Mouse (Mus musculus): ENCODE results near the gene 4930524J08Rik. TPM values are rescaled to one million over a fixed set of nuclear protein-coding genes. Genes with fewer than 3 reads are reported as not detected.

4930524J08Rik gene
- polyA plus RNA-seq, 1 experiment from 2014 or later = 2.8 TPM

DNA sequence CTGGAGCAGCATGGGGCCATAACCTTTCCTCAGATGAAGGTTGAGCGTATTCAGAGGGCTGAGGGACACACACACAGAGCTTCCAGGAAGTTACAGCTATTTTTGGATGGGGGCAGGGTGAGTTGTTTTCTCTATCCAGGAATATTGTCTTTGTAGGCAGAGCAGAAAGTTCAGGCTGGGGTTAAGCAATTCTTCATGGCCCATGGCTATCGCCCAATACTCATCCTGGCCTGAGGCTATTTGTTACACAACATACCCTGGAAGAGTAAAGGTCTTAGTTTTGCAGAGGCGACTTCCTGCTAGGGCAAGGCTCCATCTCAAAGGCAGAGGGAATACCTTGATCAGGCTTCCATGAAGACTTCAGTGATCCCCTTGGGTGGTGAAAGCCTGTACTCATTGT is 15.3 kb downstream of the 4930524J08Rik start:
- H3K9ac ChIP-seq (ENCODE audit: low read length) = no peak overlapping the region
- DNase-seq (ENCODE audit: low spot score) = no peak
- H3K27me3 ChIP-seq (ENCODE audit: control insufficient read depth, insufficient read depth, low read length) = no peaks in the 10 kb centered on the region
- no peak overlapping the region for H3K27ac ChIP-seq (ENCODE audit: low read depth, low read length)
- H3K36me3 ChIP-seq (ENCODE audit: control insufficient read depth, insufficient read depth, low read length) = no peaks in the 10 kb centered on the region
- WGBS = 89% methylated on average over 3 of the region's 3 CpGs
- H3K4me1 ChIP-seq (replicated peaks; ENCODE audit: control insufficient read depth, insufficient read depth, low read length) = no peaks in the 10 kb centered on the region
- ATAC-seq (replicated peaks; ENCODE audit: low FRiP score) = no peak
- H3K4me3 ChIP-seq (ENCODE audit: low read depth, low read length) = no peak overlapping the region
- no peak overlapping the region for H3K4me2 ChIP-seq (ENCODE audit: low read depth, low read length, severe bottlenecking)
- H3K9me3 ChIP-seq (ENCODE audit: control insufficient read depth, low read length) = no peaks in the 10 kb centered on the region

- no peak for DNase-seq (ENCODE audit: low spot score)
- Histone ChIP-seq H3K36me3 (ENCODE audit: control insufficient read depth, insufficient read depth, low read length) (no peaks in the 10 kb centered on the region), H3K27ac (ENCODE audit: low read depth, low read length) (no peak overlapping the region), H3K9ac (ENCODE audit: low read length) (no peak overlapping the region), H3K9me3 (ENCODE audit: control insufficient read depth, low read length) (no peaks in the 10 kb centered on the region), H3K4me2 (ENCODE audit: low read depth, low read length, severe bottlenecking) (no peak overlapping the region), H3K4me1 (replicated peaks; ENCODE audit: control insufficient read depth, insufficient read depth, low read length) (no peaks in the 10 kb centered on the region), H3K27me3 (ENCODE audit: control insufficient read depth, insufficient read depth, low read length) (no peaks in the 10 kb centered on the region), H3K4me3 (ENCODE audit: low read depth, low read length) (no peak overlapping the region)
- no peak for ATAC-seq (replicated peaks; ENCODE audit: low FRiP score)
- 93% methylated on average over 3 of the region's 3 CpGs for WGBS
These were observed 15.8 kb downstream of the 4930524J08Rik start for GRCm38 (mm10) chr5:99994680-99995079.

GRCm38 (mm10) chr5:100000048-100000447 is 21.2 kb downstream of the 4930524J08Rik start:
- no peak overlapping the region for H3K9ac ChIP-seq (ENCODE audit: low read length)
- H3K27ac ChIP-seq (ENCODE audit: low read depth, low read length) = no peak overlapping the region
- no peaks in the 10 kb centered on the region for H3K27me3 ChIP-seq (ENCODE audit: control insufficient read depth, insufficient read depth, low read length)
- no peaks in the 10 kb centered on the region for H3K36me3 ChIP-seq (ENCODE audit: control insufficient read depth, insufficient read depth, low read length)
- H3K4me1 ChIP-seq (replicated peaks; ENCODE audit: control insufficient read depth, insufficient read depth, low read length) = no peaks in the 10 kb centered on the region
- no peak overlapping the region for H3K4me3 ChIP-seq (ENCODE audit: low read depth, low read length)
- no peak for ATAC-seq (replicated peaks; ENCODE audit: low FRiP score)
- no peak for DNase-seq (ENCODE audit: low spot score)
- no peak overlapping the region for H3K4me2 ChIP-seq (ENCODE audit: low read depth, low read length, severe bottlenecking)
- 79% methylated on average over 7 of the region's 7 CpGs for WGBS
- H3K9me3 ChIP-seq (ENCODE audit: control insufficient read depth, low read length) = no peaks in the 10 kb centered on the region

DNA sequence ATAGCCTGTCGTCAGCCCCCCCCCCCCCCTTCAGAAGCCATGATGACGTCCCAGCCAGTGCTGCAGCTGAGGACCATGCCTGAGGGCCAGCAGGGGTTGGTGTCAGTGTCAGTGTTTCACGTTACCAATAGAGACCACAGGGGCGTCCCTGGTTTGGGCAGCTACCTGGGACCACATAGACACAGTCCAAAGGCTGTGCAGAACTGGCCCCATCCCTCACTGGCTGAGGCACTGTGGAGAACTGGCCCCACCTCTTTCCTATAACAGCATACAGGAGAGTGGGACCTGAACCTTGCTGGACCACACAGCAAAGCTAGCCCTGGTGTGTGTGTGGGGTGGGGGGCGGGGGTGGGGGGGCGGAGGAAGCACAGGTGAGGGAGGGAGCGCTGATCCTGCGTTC is 21.6 kb downstream of the 4930524J08Rik start:
- H3K36me3 ChIP-seq (ENCODE audit: control insufficient read depth, insufficient read depth, low read length) = no peaks in the 10 kb centered on the region
- H3K4me2 ChIP-seq (ENCODE audit: low read depth, low read length, severe bottlenecking) = no peak overlapping the region
- no peak overlapping the region for H3K9ac ChIP-seq (ENCODE audit: low read length)
- DNase-seq (ENCODE audit: low spot score) (no peak), ATAC-seq (replicated peaks; ENCODE audit: low FRiP score) (no peak)
- no peak overlapping the region for H3K27ac ChIP-seq (ENCODE audit: low read depth, low read length)
- no peak overlapping the region for H3K4me3 ChIP-seq (ENCODE audit: low read depth, low read length)
- no peaks in the 10 kb centered on the region for H3K27me3 ChIP-seq (ENCODE audit: control insufficient read depth, insufficient read depth, low read length)
- no peaks in the 10 kb centered on the region for H3K9me3 ChIP-seq (ENCODE audit: control insufficient read depth, low read length)
- 38% methylated on average over 7 of the region's 8 CpGs for WGBS
- no peaks in the 10 kb centered on the region for H3K4me1 ChIP-seq (replicated peaks; ENCODE audit: control insufficient read depth, insufficient read depth, low read length)

GRCm38 (mm10) chr5:100003895-100004294 is 25.0 kb downstream of the 4930524J08Rik start:
- H3K9me3 ChIP-seq (ENCODE audit: control insufficient read depth, low read length) = no peaks in the 10 kb centered on the region
- no peak overlapping the region for H3K4me3 ChIP-seq (ENCODE audit: low read depth, low read length)
- H3K27me3 ChIP-seq (ENCODE audit: control insufficient read depth, insufficient read depth, low read length) = no peaks in the 10 kb centered on the region
- H3K4me1 ChIP-seq (replicated peaks; ENCODE audit: control insufficient read depth, insufficient read depth, low read length) = no peaks in the 10 kb centered on the region
- no peak overlapping the region for H3K27ac ChIP-seq (ENCODE audit: low read depth, low read length)
- no peaks in the 10 kb centered on the region for H3K36me3 ChIP-seq (ENCODE audit: control insufficient read depth, insufficient read depth, low read length)
- H3K9ac ChIP-seq (ENCODE audit: low read length) = no peak overlapping the region
- H3K4me2 ChIP-seq (ENCODE audit: low read depth, low read length, severe bottlenecking) = no peak overlapping the region
- DNase-seq (ENCODE audit: low spot score) (no peak), ATAC-seq (replicated peaks; ENCODE audit: low FRiP score) (no peak)
- 88% methylated on average over 4 of the region's 4 CpGs for WGBS

DNA sequence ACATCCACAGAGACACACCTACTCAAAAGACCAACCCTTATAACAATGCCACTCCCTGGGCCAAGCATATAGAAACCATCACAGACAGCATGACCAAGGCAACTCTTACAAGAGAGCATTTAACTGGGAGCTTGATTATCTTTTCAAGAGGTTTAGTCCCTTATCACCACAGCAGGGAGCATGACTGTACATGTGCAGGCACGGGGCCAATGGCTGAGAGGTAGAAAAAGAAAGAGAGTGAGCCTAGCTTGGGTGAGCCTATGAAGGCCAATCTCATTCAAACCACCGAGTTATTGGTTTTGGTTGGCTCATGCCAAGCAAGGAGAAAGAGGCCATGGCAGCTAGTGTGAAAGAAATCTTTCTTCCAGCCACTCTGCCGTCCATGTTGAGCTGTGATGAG is 26.6 kb downstream of the 4930524J08Rik start:
- Histone ChIP-seq H3K36me3 (ENCODE audit: control insufficient read depth, insufficient read depth, low read length) (no peaks in the 10 kb centered on the region), H3K27ac (ENCODE audit: low read depth, low read length) (no peak overlapping the region), H3K9ac (ENCODE audit: low read length) (no peak overlapping the region), H3K4me1 (replicated peaks; ENCODE audit: control insufficient read depth, insufficient read depth, low read length) (no peaks in the 10 kb centered on the region), H3K9me3 (ENCODE audit: control insufficient read depth, low read length) (no peaks in the 10 kb centered on the region), H3K27me3 (ENCODE audit: control insufficient read depth, insufficient read depth, low read length) (no peaks in the 10 kb centered on the region), H3K4me3 (ENCODE audit: low read depth, low read length) (no peak overlapping the region), H3K4me2 (ENCODE audit: low read depth, low read length, severe bottlenecking) (no peak overlapping the region)
- 70% methylated on average over 3 of the region's 3 CpGs for WGBS
- no peak for ATAC-seq (replicated peaks; ENCODE audit: low FRiP score)
- DNase-seq (ENCODE audit: low spot score) = peak; percentile 4

GRCm38 (mm10) chr5:100005896-100006295 is 27.0 kb downstream of the 4930524J08Rik start:
- no peaks in the 10 kb centered on the region for H3K36me3 ChIP-seq (ENCODE audit: control insufficient read depth, insufficient read depth, low read length)
- H3K27me3 ChIP-seq (ENCODE audit: control insufficient read depth, insufficient read depth, low read length) = no peaks in the 10 kb centered on the region
- no peaks in the 10 kb centered on the region for H3K9me3 ChIP-seq (ENCODE audit: control insufficient read depth, low read length)
- ATAC-seq (replicated peaks; ENCODE audit: low FRiP score) (no peak), DNase-seq (ENCODE audit: low spot score) (no peak)
- H3K4me2 ChIP-seq (ENCODE audit: low read depth, low read length, severe bottlenecking) = no peak overlapping the region
- no peak overlapping the region for H3K4me3 ChIP-seq (ENCODE audit: low read depth, low read length)
- no peak overlapping the region for H3K27ac ChIP-seq (ENCODE audit: low read depth, low read length)
- no peaks in the 10 kb centered on the region for H3K4me1 ChIP-seq (replicated peaks; ENCODE audit: control insufficient read depth, insufficient read depth, low read length)
- 86% methylated on average over 6 of the region's 6 CpGs for WGBS
- H3K9ac ChIP-seq (ENCODE audit: low read length) = no peak overlapping the region

GRCm38 (mm10) chr5:100006324-100007039 is 27.6 kb downstream of the 4930524J08Rik start:
- 90% methylated on average over 4 of the region's 4 CpGs for WGBS
- Histone ChIP-seq H3K4me3 (ENCODE audit: low read depth, low read length) (no peak overlapping the region), H3K27me3 (ENCODE audit: control insufficient read depth, insufficient read depth, low read length) (no peaks in the 10 kb centered on the region), H3K27ac (ENCODE audit: low read depth, low read length) (no peak overlapping the region), H3K36me3 (ENCODE audit: control insufficient read depth, insufficient read depth, low read length) (no peaks in the 10 kb centered on the region), H3K4me2 (ENCODE audit: low read depth, low read length, severe bottlenecking) (no peak overlapping the region), H3K4me1 (replicated peaks; ENCODE audit: control insufficient read depth, insufficient read depth, low read length) (no peaks in the 10 kb centered on the region), H3K9ac (ENCODE audit: low read length) (no peak overlapping the region), H3K9me3 (ENCODE audit: control insufficient read depth, low read length) (no peaks in the 10 kb centered on the region)
- ATAC-seq (replicated peaks; ENCODE audit: low FRiP score) = no peak
- DNase-seq (ENCODE audit: low spot score) = no peak

- DNase-seq (ENCODE audit: low spot score) (no peak), ATAC-seq (replicated peaks; ENCODE audit: low FRiP score) (no peak)
- Histone ChIP-seq H3K27ac (ENCODE audit: low read depth, low read length) (no peak overlapping the region), H3K27me3 (ENCODE audit: control insufficient read depth, insufficient read depth, low read length) (no peaks in the 10 kb centered on the region), H3K36me3 (ENCODE audit: control insufficient read depth, insufficient read depth, low read length) (no peaks in the 10 kb centered on the region), H3K9me3 (ENCODE audit: control insufficient read depth, low read length) (no peaks in the 10 kb centered on the region), H3K4me1 (replicated peaks; ENCODE audit: control insufficient read depth, insufficient read depth, low read length) (no peaks in the 10 kb centered on the region), H3K9ac (ENCODE audit: low read length) (no peak overlapping the region), H3K4me2 (ENCODE audit: low read depth, low read length, severe bottlenecking) (no peak overlapping the region), H3K4me3 (ENCODE audit: low read depth, low read length) (no peak overlapping the region)
- WGBS = 83% methylated on average over 4 of the region's 4 CpGs
These were observed 28.1 kb downstream of the 4930524J08Rik start for GRCm38 (mm10) chr5:100007040-100007375.

All from forebrain, embryonic 11.5 days (tissue).